Mouse (Mus musculus) intestine, postnatal 0 days (tissue): ENCODE data around the gene Tmem88. TPM values are rescaled to one million over a fixed set of nuclear protein-coding genes. Genes with fewer than 3 reads are reported as not detected.

Source experiments
- ATAC-seq: fragments of 200-750 bp; cut with Nextera tagmentation; 2 replicates; pipeline ENCODE4 v1.8.0; 2017; ENCODE audit warnings: mild to moderate bottlenecking, moderate TSS enrichment, moderate library complexity
- H3K27ac ChIP-seq: fragments of 300-500 bp; sonication (generic); 2 replicates; pipeline ENCODE4 v1.5.1; 2014; ENCODE audit warnings: mild to moderate bottlenecking, low read depth, low read length, moderate library complexity
- H3K27me3 ChIP-seq: fragments of 300-500 bp; sonication (generic); replicated peaks from 2 replicates; pipeline ENCODE4 v1.6.1; 2014; ENCODE audit warnings: low read length, mixed read lengths; ENCODE audit not compliant: control insufficient read depth, insufficient read depth
- H3K36me3 ChIP-seq: fragments of 300-500 bp; sonication (generic); 2 replicates; pipeline ENCODE4 v1.6.1; 2014; ENCODE audit warnings: mild to moderate bottlenecking, moderate library complexity; ENCODE audit not compliant: control insufficient read depth, insufficient read depth
- H3K4me1 ChIP-seq: fragments of 300-500 bp; sonication (generic); replicated peaks from 2 replicates; pipeline ENCODE4 v1.6.1; 2014; ENCODE audit warnings: antibody characterized with exemption, low read length, mixed read lengths; ENCODE audit not compliant: control insufficient read depth, insufficient read depth
- H3K4me2 ChIP-seq: fragments of 300-500 bp; sonication (generic); replicated peaks from 2 replicates; pipeline ENCODE4 v1.6.1; 2014; ENCODE audit warnings: low read depth, mild to moderate bottlenecking, moderate library complexity
- H3K4me3 ChIP-seq: fragments of 300-500 bp; sonication (generic); 2 replicates; pipeline ENCODE4 v1.5.1; 2014; ENCODE audit warnings: low read depth, low read length
- H3K9ac ChIP-seq: fragments of 300-500 bp; sonication (generic); 2 replicates; pipeline ENCODE4 v1.6.1; 2014; ENCODE audit warnings: mild to moderate bottlenecking, low read depth, low read length
- H3K9me3 ChIP-seq: fragments of 300-500 bp; sonication (generic); 2 replicates; pipeline ENCODE4 v1.6.1; 2016; ENCODE audit warnings: mixed run types; ENCODE audit not compliant: control insufficient read depth
- CTCF ChIP-seq: sonication (generic); IDR thresholded peaks from 2 replicates; pipeline ENCODE4 v1.5.1; 2016; ENCODE audit warnings: low read depth, mild to moderate bottlenecking, control low read depth, antibody characterized with exemption, moderate library complexity
- WGBS: fragments of 180-500 bp; shearing (Covaris S2); extraction: QIAGEN DNeasy Blood & Tissue Kit; methylation state at CpG from one replicate; pipeline ENCODE4 v1.1.7; 2014; 5-methylcytosine and 5-hydroxymethylcytosine counted together
- polyA plus RNA-seq: library from polyadenylated mRNA; unstranded; fragments of >200 nt; fragmentation: Nextera tagmentation; extraction: Ambion mirVana; gene quantifications from 2 replicates; pipeline ENCODE4 v1.2.1, GENCODE M21; 2015

Tmem88 gene
- polyA plus RNA-seq, 1 experiment from 2014 or later, result 24.9 TPM

DNA sequence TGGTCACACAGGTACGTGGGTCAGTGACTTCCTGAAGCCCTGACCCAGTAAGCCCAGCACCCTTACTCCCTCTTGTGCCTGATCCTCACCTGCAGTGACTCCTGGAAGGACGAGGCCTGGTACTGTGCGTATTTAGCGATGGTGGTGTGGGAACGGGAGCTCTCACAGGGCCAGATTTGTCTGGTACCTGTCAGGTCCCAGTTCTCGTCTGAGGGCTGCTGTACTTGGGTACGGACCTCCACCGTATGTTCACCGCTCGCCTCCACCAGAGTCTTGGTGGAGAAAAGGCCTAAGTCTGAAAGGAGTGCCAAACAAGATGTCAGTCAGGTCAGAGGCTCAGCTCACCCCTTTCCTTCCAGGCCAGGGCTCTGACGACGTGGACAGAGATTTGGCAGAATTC, 4.0 kb upstream of the Tmem88 start:
- peaks cover 71% of the 10 kb centered on the region for H3K36me3 ChIP-seq
- no peak overlapping the region for H3K9ac ChIP-seq
- TF ChIP-seq CTCF, result no peak
- H3K9me3 ChIP-seq, result no peaks in the 10 kb centered on the region
- no peak for ATAC-seq
- WGBS, result 84% methylated on average over 12 of the region's 12 CpGs
- no peaks in the 10 kb centered on the region for H3K4me1 ChIP-seq
- no peaks in the 10 kb centered on the region for H3K27me3 ChIP-seq
- no peak overlapping the region for H3K4me3 ChIP-seq
- H3K27ac ChIP-seq, result no peak overlapping the region
- no peak overlapping the region for H3K4me2 ChIP-seq

DNA sequence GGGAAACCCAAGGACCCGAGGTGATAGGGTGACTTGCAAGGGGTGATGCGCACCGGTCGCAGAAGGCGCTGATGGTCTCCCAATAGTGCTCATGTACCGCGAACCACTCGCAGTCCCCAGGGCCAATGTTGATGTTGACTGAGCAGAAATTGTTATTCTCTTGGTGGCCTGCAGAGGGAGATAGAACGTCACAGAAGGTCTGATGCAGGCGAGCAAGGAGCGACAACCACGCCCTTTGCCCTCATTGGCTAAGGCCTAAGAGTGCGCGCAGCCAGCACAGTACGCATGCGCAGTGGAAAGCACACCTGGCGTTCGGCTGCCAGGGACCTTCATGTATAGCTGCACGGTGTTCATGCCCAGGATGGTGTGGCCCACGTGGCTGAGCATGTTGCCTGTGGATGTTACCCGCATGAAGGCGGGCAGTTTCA, 3.2 kb upstream of the Tmem88 start:
- Histone ChIP-seq H3K4me2 (0 out of 2 replicates have a peak overlapping the region, but pooled peaks have one; percentile 17), H3K9ac (no peak overlapping the region), H3K27me3 (no peaks in the 10 kb centered on the region), H3K9me3 (no peaks in the 10 kb centered on the region), H3K4me1 (0 out of 2 replicates have a peak, but pooled peaks cover 5% of the 10 kb centered on the region), H3K36me3 (peaks cover 63% of the 10 kb centered on the region), H3K27ac (peak overlapping the region; percentile 28; the same call in 1 of the 2 replicates), H3K4me3 (no peak overlapping the region)
- ATAC-seq, result peak; percentile 82
- 10% methylated on average over 22 of the region's 22 CpGs for WGBS
- peak; percentile 99 for TF ChIP-seq CTCF

DNA sequence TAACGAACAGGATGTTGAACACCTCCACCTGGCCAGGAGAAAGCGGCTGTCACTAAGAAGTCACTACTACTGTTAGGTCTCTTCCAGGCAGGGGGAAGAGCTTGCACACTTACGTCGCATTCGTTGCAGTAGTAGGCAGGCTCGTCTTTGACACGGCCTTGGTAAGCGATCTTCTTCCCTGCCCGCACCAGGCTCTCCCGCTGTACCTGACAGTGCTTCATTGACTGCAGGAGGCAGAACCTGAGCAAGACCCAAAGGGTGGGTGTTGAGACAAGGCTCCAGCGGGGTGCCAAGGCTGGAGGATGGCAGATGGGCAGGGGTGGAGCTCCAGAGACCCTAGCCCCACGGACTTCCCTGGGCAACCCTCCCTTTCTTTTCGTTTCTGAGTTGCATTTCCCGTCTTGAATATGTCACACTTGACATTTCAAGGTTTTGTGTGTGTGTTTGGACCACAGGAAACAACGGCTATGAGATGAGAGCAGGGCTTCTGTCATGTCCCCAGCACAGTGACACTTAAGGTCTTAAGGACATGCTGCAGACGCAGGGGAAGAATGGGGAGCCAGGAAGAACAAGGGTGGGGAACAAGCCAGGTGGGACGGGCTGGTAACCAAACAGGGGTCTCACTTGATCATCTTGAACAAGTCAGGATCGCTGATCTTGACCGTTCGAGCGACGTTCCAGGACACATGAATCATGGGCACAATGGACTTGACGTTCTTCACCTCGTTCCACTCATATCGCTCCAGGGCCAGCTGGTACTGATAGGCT, 2.2 kb upstream of the Tmem88 start:
- no peak overlapping the region for H3K4me3 ChIP-seq
- no peak for ATAC-seq
- no peaks in the 10 kb centered on the region for H3K27me3 ChIP-seq

DNA sequence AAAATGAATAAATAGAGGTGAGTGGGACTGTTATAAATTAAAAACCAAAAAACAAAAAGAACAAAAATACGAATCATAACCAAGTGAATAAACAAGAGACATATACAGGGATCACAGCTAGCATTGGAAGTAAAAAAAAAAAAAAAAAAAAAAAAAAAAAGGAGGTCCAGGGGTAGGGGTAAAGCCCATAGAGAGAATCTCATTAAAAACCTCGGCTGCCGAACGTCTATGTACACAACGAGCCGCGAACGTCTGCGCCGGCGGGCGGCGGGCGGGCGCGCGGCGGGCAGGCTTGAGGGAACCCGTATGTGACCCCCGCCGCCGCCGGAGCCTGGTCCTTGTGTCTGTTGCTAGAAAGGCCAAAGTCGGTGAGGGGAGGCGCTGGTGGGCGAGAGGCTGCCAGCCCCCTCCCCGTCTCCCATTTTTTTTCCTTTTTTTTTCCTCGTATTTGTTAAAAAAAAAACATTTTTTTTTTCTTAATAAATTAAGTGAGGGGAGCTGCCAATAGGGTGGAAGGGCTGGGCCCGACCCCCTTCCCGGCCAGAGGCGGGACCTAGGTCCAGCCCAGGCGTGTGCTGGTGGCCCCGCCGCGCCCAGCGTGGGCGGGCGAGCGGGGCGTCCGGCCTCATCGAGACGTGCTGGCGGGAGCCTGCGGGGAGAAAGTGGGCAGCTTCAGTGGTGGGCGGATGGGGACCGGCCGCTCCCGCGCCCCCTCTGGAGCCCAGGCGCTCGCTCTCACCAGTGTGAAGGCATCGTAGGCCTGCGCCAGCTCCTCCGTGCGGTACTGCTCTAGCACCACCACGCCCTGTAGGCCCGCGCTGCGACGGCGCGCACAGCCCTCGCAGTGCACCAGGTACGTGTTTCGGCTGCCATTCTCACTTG, 1.4 kb upstream of the Tmem88 start:
- Histone ChIP-seq H3K27ac (0 out of 2 replicates have a peak overlapping the region, but pooled peaks have one; percentile 41), H3K4me2 (0 out of 2 replicates have a peak overlapping the region, but pooled peaks have one; percentile 21), H3K36me3 (peaks cover 45% of the 10 kb centered on the region), H3K4me3 (no peak overlapping the region), H3K27me3 (no peaks in the 10 kb centered on the region), H3K9me3 (no peaks in the 10 kb centered on the region), H3K4me1 (0 out of 2 replicates have a peak, but pooled peaks cover 5% of the 10 kb centered on the region), H3K9ac (no peak overlapping the region)
- no peak for ATAC-seq
- TF ChIP-seq CTCF, result no peak
- 60% methylated on average over 65 of the region's 66 CpGs for WGBS

More for the DNA sequence above, 2.2 kb upstream of the Tmem88 start:
- Histone ChIP-seq H3K9ac (no peak overlapping the region), H3K4me2 (0 out of 2 replicates have a peak overlapping the region, but pooled peaks have one; percentile 3), H3K27ac (0 out of 2 replicates have a peak overlapping the region, but pooled peaks have one; percentile 41), H3K9me3 (no peaks in the 10 kb centered on the region), H3K36me3 (peaks cover 54% of the 10 kb centered on the region), H3K4me1 (0 out of 2 replicates have a peak, but pooled peaks cover 5% of the 10 kb centered on the region)
- WGBS, result 81% methylated on average over 25 of the region's 25 CpGs
- no peak for TF ChIP-seq CTCF

DNA sequence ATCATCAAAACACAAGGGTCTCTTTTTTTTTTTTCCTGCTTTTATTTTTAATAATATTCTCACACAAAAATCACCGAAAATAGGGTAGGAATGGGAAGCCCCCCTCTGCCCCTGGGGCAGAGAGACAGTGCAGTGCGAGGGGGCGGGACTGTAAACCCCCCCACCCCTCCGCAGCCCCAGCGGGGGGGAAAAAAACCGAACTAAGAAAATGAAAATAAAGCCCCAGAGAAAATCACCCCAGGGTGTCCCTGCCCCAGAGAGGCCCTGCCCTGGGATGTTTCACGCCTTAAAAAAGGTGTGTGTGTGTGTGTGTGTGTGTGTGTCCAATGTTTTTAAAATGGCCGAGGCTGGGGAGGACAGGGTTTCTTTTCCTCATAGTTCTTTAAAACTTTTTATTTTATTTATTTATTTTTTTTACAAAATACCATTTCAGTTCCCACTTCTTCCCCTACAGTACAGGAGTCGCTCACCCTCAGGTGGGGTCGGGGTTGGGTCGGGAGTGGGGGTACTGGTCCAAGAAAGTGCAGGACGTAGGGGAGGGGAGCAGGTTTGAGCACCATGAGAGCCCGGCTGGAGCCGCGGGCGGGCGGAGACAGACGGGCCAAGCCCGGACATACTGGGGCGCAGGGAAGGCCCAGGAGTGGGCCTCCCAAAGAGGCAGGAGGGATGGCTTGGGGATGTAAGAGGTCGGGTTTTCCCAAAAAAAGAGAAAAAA, 609 bp upstream of the Tmem88 start:
- 50% methylated on average over 21 of the region's 21 CpGs for WGBS
- no peaks in the 10 kb centered on the region for H3K9me3 ChIP-seq
- peak overlapping the region; percentile 76; the same call in 1 of the 2 replicates for H3K4me2 ChIP-seq
- no peak for TF ChIP-seq CTCF
- H3K9ac ChIP-seq, result no peak overlapping the region
- no peaks in the 10 kb centered on the region for H3K27me3 ChIP-seq
- H3K4me3 ChIP-seq, result no peak overlapping the region
- ATAC-seq, result no peak
- H3K36me3 ChIP-seq, result peaks cover 37% of the 10 kb centered on the region
- H3K4me1 ChIP-seq, result 0 out of 2 replicates have a peak, but pooled peaks cover 5% of the 10 kb centered on the region
- H3K27ac ChIP-seq, result peak overlapping the region; percentile 23
